In the genomic region with DNA sequence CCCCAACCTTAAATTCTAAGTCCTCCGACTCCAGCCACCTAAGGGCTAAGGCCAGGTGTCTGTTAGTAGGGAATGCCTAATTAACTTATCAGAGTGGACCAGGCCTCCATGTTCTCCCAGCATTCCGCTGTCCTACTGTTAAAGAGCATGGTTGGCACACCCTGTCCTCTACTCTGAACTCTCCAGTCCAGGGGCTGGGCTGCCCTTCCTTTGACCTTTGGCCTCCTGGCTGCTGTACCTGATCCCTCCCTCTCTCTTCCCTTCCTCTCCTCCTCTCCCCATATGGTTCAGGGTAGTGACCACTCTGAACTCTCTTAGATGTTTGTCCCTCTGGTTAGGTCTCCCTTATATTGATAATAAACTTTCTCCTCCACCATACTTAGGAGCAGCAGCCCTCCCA, we compare ENCODE assay signal across 23 mouse cellular contexts. TPM values are rescaled to one million over a fixed set of nuclear protein-coding genes. Genes with fewer than 3 reads are reported as not detected.
DNase-seq lines count a peak whose midpoint lies in the region; ATAC-seq lines count a peak whose summit lies in the region.
"Had no signal": no experiment of that assay in that cellular context is flagged by ENCODE, and none has a peak within 500 bp of the region (broad histone marks: within the 10 kb centered on the region; RNA-seq: fewer than 3 reads in every experiment).

No protein-coding gene starts in this region.

- no peak overlapping the region for H3K27ac ChIP-seq in kidney, embryonic 16.5 days (ENCODE audit: low read length)
- H3K27ac ChIP-seq in kidney, embryonic 14.5 days (ENCODE audit: low read depth, low read length), result no peak overlapping the region
- no peak overlapping the region for H3K27ac ChIP-seq in liver, embryonic 13.5 days
- H3K27ac ChIP-seq: embryonic facial prominence, embryonic 13.5 days had no signal

- ATAC-seq in kidney, embryonic 16.5 days (ENCODE audit: low FRiP score, low TSS enrichment), result peak; percentile 13; the same call in 1 of the 2 replicates
- no peak for ATAC-seq in kidney, embryonic 14.5 days (ENCODE audit: low FRiP score, low TSS enrichment)
- peak; percentile 71 for ATAC-seq in liver, embryonic 13.5 days (ENCODE audit: low read depth)
- no peak for ATAC-seq in inflammation-experienced regulatory T-cells, adult 6 months
- ATAC-seq: hindbrain, embryonic 16.5 days had no signal

- peaks cover 24% of the 10 kb centered on the region for H3K4me1 ChIP-seq in kidney, embryonic 16.5 days (ENCODE audit: insufficient read depth, low read length)
- H3K4me1 ChIP-seq in kidney, embryonic 14.5 days (ENCODE audit: control insufficient read depth, insufficient read depth, low read length), result peaks cover 21% of the 10 kb centered on the region
- H3K4me1 ChIP-seq in liver, embryonic 13.5 days (replicated peaks), result peaks cover 35% of the 10 kb centered on the region

- WGBS in kidney, embryonic 16.5 days, result 83% methylated on average over 2 of the region's 2 CpGs
- WGBS in kidney, embryonic 14.5 days, result 89% methylated on average over 2 of the region's 2 CpGs
- 61% methylated on average over 2 of the region's 2 CpGs for WGBS in liver, embryonic 13.5 days (ENCODE audit: insufficient replicate concordance)

- H3K9me3 ChIP-seq in kidney, embryonic 16.5 days (ENCODE audit: low read length), result no peaks in the 10 kb centered on the region
- no peaks in the 10 kb centered on the region for H3K9me3 ChIP-seq in kidney, embryonic 14.5 days (ENCODE audit: control insufficient read depth, low read length)
- H3K9me3 ChIP-seq in liver, embryonic 13.5 days (replicated peaks), result no peaks in the 10 kb centered on the region
- H3K9me3 ChIP-seq: embryonic facial prominence, embryonic 13.5 days; G1E had no signal

- no peak overlapping the region for H3K4me3 ChIP-seq in kidney, embryonic 16.5 days (ENCODE audit: low read length)
- no peak overlapping the region for H3K4me3 ChIP-seq in kidney, embryonic 14.5 days (ENCODE audit: low read length)
- no peak overlapping the region for H3K4me3 ChIP-seq in liver, embryonic 13.5 days (replicated peaks)
- H3K4me3 ChIP-seq: embryonic facial prominence, embryonic 13.5 days had no signal

- no peak overlapping the region for H3K4me2 ChIP-seq in kidney, embryonic 16.5 days (replicated peaks; ENCODE audit: low read depth, low read length)
- H3K4me2 ChIP-seq in kidney, embryonic 14.5 days (replicated peaks; ENCODE audit: low read depth, low read length), result no peak overlapping the region
- H3K4me2 ChIP-seq in liver, embryonic 13.5 days, result no peak overlapping the region
- H3K4me2 ChIP-seq: embryonic facial prominence, embryonic 13.5 days had no signal

- DNase-seq in heart, adult 11 months, result peak; percentile 90
- DNase-seq in heart, postnatal 4 days, result no peak
- no peak for DNase-seq in liver, embryonic 13.5 days
- DNase-seq in right cerebral cortex, postnatal 4 days, result no peak
- no peak for DNase-seq in cerebellum, adult 9-10 months
- DNase-seq: adrenal gland, postnatal 10 days; B cell, adult 2 months; cerebellum, adult 8-10 months; lung, adult 2 months; retina, postnatal 1 day had no signal

- H3K9ac ChIP-seq in kidney, embryonic 16.5 days (replicated peaks; ENCODE audit: low read length), result no peak overlapping the region
- H3K9ac ChIP-seq in kidney, embryonic 14.5 days (ENCODE audit: low read depth, low read length), result no peak overlapping the region
- no peak overlapping the region for H3K9ac ChIP-seq in liver, embryonic 13.5 days
- H3K9ac ChIP-seq: embryonic facial prominence, embryonic 13.5 days had no signal

- H3K27me3 ChIP-seq in kidney, embryonic 16.5 days (ENCODE audit: insufficient read depth, low read length), result no peaks in the 10 kb centered on the region
- no peaks in the 10 kb centered on the region for H3K27me3 ChIP-seq in kidney, embryonic 14.5 days (ENCODE audit: control insufficient read depth, insufficient read depth, low read length)
- no peaks in the 10 kb centered on the region for H3K27me3 ChIP-seq in liver, embryonic 13.5 days
- H3K27me3 ChIP-seq: embryonic facial prominence, embryonic 13.5 days had no signal

- H3K36me3 ChIP-seq in kidney, embryonic 16.5 days (ENCODE audit: insufficient read depth, low read length), result no peaks in the 10 kb centered on the region
- no peaks in the 10 kb centered on the region for H3K36me3 ChIP-seq in kidney, embryonic 14.5 days (ENCODE audit: control insufficient read depth, insufficient read depth, low read length)
- no peaks in the 10 kb centered on the region for H3K36me3 ChIP-seq in liver, embryonic 13.5 days

RNA-seq across cellular contexts. Expression of a gene that starts 45.7 kb away (rescaled TPM):
- total RNA-seq in heart, postnatal 4 days (2021), result 100 to 1,000 TPM; 115 to 116 TPM
- 28.1 and 29.0 TPM in 2 replicates for polyA plus RNA-seq in kidney, embryonic 16.5 days (2015; fragmentation: Nextera tagmentation; extraction: Ambion mirVana)
- polyA plus RNA-seq in kidney, embryonic 14.5 days (2014; fragmentation: Nextera tagmentation; extraction: Ambion mirVana), result 36.6 and 37.9 TPM in 2 replicates
- polyA plus RNA-seq in liver, embryonic 13.5 days (2015; fragmentation: Nextera tagmentation; extraction: Ambion mirVana), result 14.4 and 15.3 TPM in 2 replicates
- polyA plus RNA-seq in inflammation-experienced regulatory T-cells, adult 6 months (2017; shearing (Covaris generic)), result 10 to 100 TPM; 11.8 to 17.6 (median 12.0) TPM

RNA-seq across cellular contexts. Expression of a gene that starts 55.6 kb away (rescaled TPM):
- total RNA-seq in heart, postnatal 4 days (2021), result not detected
- 0.09 and 0.24 TPM in 2 replicates for polyA plus RNA-seq in kidney, embryonic 16.5 days (2015; fragmentation: Nextera tagmentation; extraction: Ambion mirVana)
- 0.10 and 0.22 TPM in 2 replicates for polyA plus RNA-seq in kidney, embryonic 14.5 days (2014; fragmentation: Nextera tagmentation; extraction: Ambion mirVana)
- 1.6 and 2.0 TPM in 2 replicates for polyA plus RNA-seq in liver, embryonic 13.5 days (2015; fragmentation: Nextera tagmentation; extraction: Ambion mirVana)
- polyA plus RNA-seq in inflammation-experienced regulatory T-cells, adult 6 months (2017; shearing (Covaris generic)), result not detected
- total RNA-seq: gastrocnemius, adult 8-10 months; left cerebral cortex, postnatal 10 days; megakaryocyte, adult 5-6 weeks had no signal
- polyA plus RNA-seq: embryonic facial prominence, embryonic 13.5 days; forebrain, embryonic 14.5 days; G1E; heart, embryonic 14.5 days; hindbrain, embryonic 16.5 days; lung, adult 2 months; neural tube, embryonic 14.5 days; spleen, adult 2 months had no signal

Comparison
In these comparisons a context has a peak if more than half of its experiments do, and no peak if none do; other contexts are left out.
1. ATAC-seq: peak in kidney, embryonic 16.5 days (single experiment) and liver, embryonic 13.5 days (single experiment); none in kidney, embryonic 14.5 days (single experiment) and inflammation-experienced regulatory T-cells, adult 6 months (single experiment).